Mouse (Mus musculus) CH12.LX (cell line): ENCODE data around the gene Adamts7. TPM values are rescaled to one million over a fixed set of nuclear protein-coding genes. Genes with fewer than 3 reads are reported as not detected.
A peak's percentile ranks its signal among the peaks of the same experiment; 100 is the strongest.

Experiments
- DNase-seq: peaks from one replicate; pipeline ENCODE4 v3.0.0-alpha.2; 2013; ENCODE audit errors: extremely low read depth
- H3K27ac ChIP-seq: 2 replicates; pipeline ENCODE4 v1.5.1; 2012; ENCODE audit warnings: low read depth, mild to moderate bottlenecking, control low read depth, moderate library complexity; ENCODE audit not compliant: insufficient read depth
- H3K27me3 ChIP-seq: replicated peaks from 2 replicates; pipeline ENCODE3; 2012; ENCODE audit warnings: inconsistent platforms
- H3K36me3 ChIP-seq, 2 experiments: replicated peaks in 1 of 2; 2 replicates each; pipeline versions ENCODE3 to v1.6.1; 2012; ENCODE audit warnings: inconsistent platforms in 1 of 2, low read length in 1 of 2, mild to moderate bottlenecking in 1 of 2, mixed read lengths in 1 of 2, moderate library complexity in 1 of 2; ENCODE audit not compliant: control insufficient read depth in 1 of 2, insufficient read depth in 1 of 2
- H3K4me1 ChIP-seq, 2 experiments: 2 replicates each; pipeline ENCODE4 v1.6.1; 2012; ENCODE audit warnings: inconsistent platforms in 1 of 2, moderate library complexity in 1 of 2; ENCODE audit not compliant: insufficient read depth in 2 of 2, control insufficient read depth in 1 of 2
- H3K4me2 ChIP-seq: 2 replicates; pipeline ENCODE4 v1.6.1; 2012; ENCODE audit warnings: low read depth, mild to moderate bottlenecking, control low read depth; ENCODE audit not compliant: poor library complexity, insufficient read depth, severe bottlenecking
- H3K4me3 ChIP-seq, 3 experiments: fragments of 150-350 bp in 1 of 3; sonication (generic) in 1 of 3; replicated peaks in 1 of 3; 2 replicates each; pipeline versions ENCODE3 to v1.5.1; 2011 to 2012; ENCODE audit warnings: low read depth in 2 of 3, low read length in 2 of 3, mild to moderate bottlenecking in 2 of 3, moderate library complexity in 2 of 3, control low read depth in 1 of 3, improper control_type of control experiment in 1 of 3, inconsistent platforms in 1 of 3, mixed read lengths in 1 of 3; ENCODE audit not compliant: poor library complexity in 1 of 3
- H3K79me2 ChIP-seq: replicated peaks from 2 replicates; pipeline ENCODE4 v1.6.1; 2012; ENCODE audit warnings: mild to moderate bottlenecking, moderate library complexity; ENCODE audit not compliant: control insufficient read depth, poor library complexity, insufficient read depth, severe bottlenecking; ENCODE audit errors: extremely low read depth
- H3K9ac ChIP-seq: 2 replicates; pipeline ENCODE4 v1.6.1; 2012; ENCODE audit warnings: low read depth, mild to moderate bottlenecking, control low read depth, moderate library complexity; ENCODE audit not compliant: insufficient read depth
- H3K9me3 ChIP-seq: replicated peaks from 2 replicates; pipeline ENCODE3; 2012; ENCODE audit warnings: low read length, inconsistent platforms, mixed read lengths
- BHLHE40 ChIP-seq: IDR thresholded peaks from 2 replicates; pipeline ENCODE4 v1.6.1; 2011; ENCODE audit warnings: mild to moderate bottlenecking, low read depth, low read length, improper control_type of control experiment
- CHD1 ChIP-seq: IDR thresholded peaks from 2 replicates; pipeline ENCODE4 v1.6.1; 2012; ENCODE audit warnings: low read depth, low read length, improper control_type of control experiment, inconsistent platforms
- CHD2 ChIP-seq: IDR thresholded peaks from 2 replicates; pipeline ENCODE4 v1.6.1; 2011; ENCODE audit warnings: low read length, improper control_type of control experiment
- CTCF ChIP-seq, 2 experiments: IDR thresholded peaks in 1 of 2; conservative IDR thresholded peaks in 1 of 2; 2 replicates each; pipeline ENCODE4 v1.5.1; 2011 to 2012; ENCODE audit warnings: low read depth in 2 of 2, low read length in 2 of 2, improper control_type of control experiment in 1 of 2, inconsistent platforms in 1 of 2, mild to moderate bottlenecking in 1 of 2, moderate library complexity in 1 of 2
- E2F4 ChIP-seq: IDR thresholded peaks from 2 replicates; pipeline ENCODE4 v1.6.1; 2011; ENCODE audit warnings: low read depth, low read length, improper control_type of control experiment; ENCODE audit not compliant: insufficient replicate concordance
- ELF1 ChIP-seq: IDR thresholded peaks from 2 replicates; pipeline ENCODE4 v1.6.1; 2014; ENCODE audit warnings: low read depth, mild to moderate bottlenecking, inconsistent platforms, low read length, improper control_type of control experiment
- EP300 ChIP-seq: IDR thresholded peaks from 2 replicates; pipeline ENCODE4 v1.6.1; 2011; ENCODE audit warnings: low read length, improper control_type of control experiment
- ETS1 ChIP-seq: conservative IDR thresholded peaks from 2 replicates; pipeline ENCODE4 v1.6.1; 2012; ENCODE audit warnings: low read depth, mild to moderate bottlenecking, inconsistent platforms, low read length, improper control_type of control experiment, moderate library complexity
- HCFC1 ChIP-seq: IDR thresholded peaks from 2 replicates; pipeline ENCODE4 v1.6.1; 2012; ENCODE audit warnings: low read depth, mild to moderate bottlenecking, inconsistent platforms, low read length, improper control_type of control experiment
- IRF4 ChIP-seq: IDR thresholded peaks from 2 replicates; pipeline ENCODE4 v1.6.1; 2014; ENCODE audit warnings: low read depth, mild to moderate bottlenecking, inconsistent platforms, low read length, improper control_type of control experiment
- JUND ChIP-seq: conservative IDR thresholded peaks from 2 replicates; pipeline ENCODE4 v1.6.1; 2011; ENCODE audit warnings: low read depth, low read length, improper control_type of control experiment
- KAT2A ChIP-seq: IDR thresholded peaks from 2 replicates; pipeline ENCODE4 v1.6.1; 2012; ENCODE audit warnings: low read length, improper control_type of control experiment, inconsistent platforms; ENCODE audit not compliant: insufficient replicate concordance
- MAX ChIP-seq: IDR thresholded peaks from 2 replicates; pipeline ENCODE4 v1.6.1; 2011; ENCODE audit warnings: low read length, improper control_type of control experiment
- MEF2A ChIP-seq: IDR thresholded peaks from 2 replicates; pipeline ENCODE4 v1.6.1; 2014; ENCODE audit warnings: low read depth, mild to moderate bottlenecking, inconsistent platforms, low read length, improper control_type of control experiment, borderline replicate concordance
- MXI1 ChIP-seq: IDR thresholded peaks from 2 replicates; pipeline ENCODE4 v1.6.1; 2011; ENCODE audit warnings: mild to moderate bottlenecking, low read depth, low read length, improper control_type of control experiment
- MYC ChIP-seq: IDR thresholded peaks from 2 replicates; pipeline ENCODE4 v1.6.1; 2011; ENCODE audit warnings: low read depth, mild to moderate bottlenecking, improper control_type of control experiment, low read length
- NELFE ChIP-seq: IDR thresholded peaks from 2 replicates; pipeline ENCODE4 v1.6.1; 2011; ENCODE audit warnings: low read depth, low read length, improper control_type of control experiment
- NRF1 ChIP-seq: IDR thresholded peaks from 2 replicates; pipeline ENCODE4 v1.6.1; 2014; ENCODE audit warnings: low read depth, mild to moderate bottlenecking, inconsistent platforms, low read length, improper control_type of control experiment, moderate library complexity
- PAX5 ChIP-seq: IDR thresholded peaks from 2 replicates; pipeline ENCODE4 v1.6.1; 2012; ENCODE audit warnings: low read length, inconsistent platforms, mixed read lengths
- POLR2AphosphoS2 ChIP-seq: IDR thresholded peaks from 2 replicates; pipeline ENCODE4 v1.6.1; 2011; ENCODE audit warnings: low read depth, low read length, improper control_type of control experiment
- RAD21 ChIP-seq: IDR thresholded peaks from 2 replicates; pipeline ENCODE4 v1.6.1; 2011; ENCODE audit warnings: low read depth, mild to moderate bottlenecking, low read length, improper control_type of control experiment, moderate library complexity
- RCOR1 ChIP-seq: conservative IDR thresholded peaks from 2 replicates; pipeline ENCODE4 v1.6.1; 2012; ENCODE audit warnings: low read depth, mild to moderate bottlenecking, inconsistent platforms, low read length, improper control_type of control experiment
- SIN3A ChIP-seq: IDR thresholded peaks from 2 replicates; pipeline ENCODE4 v1.6.1; 2012; ENCODE audit warnings: low read length, improper control_type of control experiment, inconsistent platforms
- SMC3 ChIP-seq: IDR thresholded peaks from 2 replicates; pipeline ENCODE4 v1.6.1; 2011; ENCODE audit warnings: low read depth, low read length, improper control_type of control experiment
- TBP ChIP-seq: conservative IDR thresholded peaks from 2 replicates; pipeline ENCODE4 v1.6.1; 2011; ENCODE audit warnings: low read depth, low read length, improper control_type of control experiment
- USF1 ChIP-seq: IDR thresholded peaks from 2 replicates; pipeline ENCODE4 v1.6.1; 2014; ENCODE audit warnings: low read depth, mild to moderate bottlenecking, inconsistent platforms, low read length, improper control_type of control experiment
- USF2 ChIP-seq: conservative IDR thresholded peaks from 2 replicates; pipeline ENCODE4 v1.6.1; 2011; ENCODE audit warnings: low read depth, low read length, improper control_type of control experiment
- ZKSCAN1 ChIP-seq: IDR thresholded peaks from 2 replicates; pipeline ENCODE4 v1.6.1; 2012; ENCODE audit warnings: low read depth, inconsistent platforms, low read length, improper control_type of control experiment, borderline replicate concordance
- ZMIZ1 ChIP-seq: IDR thresholded peaks from 2 replicates; pipeline ENCODE4 v1.6.1; 2012; ENCODE audit warnings: low read depth, mild to moderate bottlenecking, inconsistent platforms, low read length, improper control_type of control experiment
- ZNF384 ChIP-seq: IDR thresholded peaks from 2 replicates; pipeline ENCODE4 v1.6.1; 2012; ENCODE audit warnings: low read depth, low read length, improper control_type of control experiment, inconsistent platforms
- dilution Hi-C: fragments of 300-500 bp; cut with MboI; formaldehyde crosslinking; loops from 2 replicates; pipeline ENCODE4 v1.14.3; 2020; ENCODE audit warnings: low sequenced_read_pairs; ENCODE audit not compliant: extremely low pct_unique_long_range_greater_than_20kb, extremely low pct_ligation_motif_present
- in situ Hi-C: fragments of 300-500 bp; cut with MboI; formaldehyde crosslinking; loops from 3 replicates; pipeline ENCODE4 v1.14.3; 2019; ENCODE audit warnings: low sequenced_read_pairs, low pct_ligation_motif_present, low pct_unique_long_range_greater_than_20kb, mixed read lengths
- polyA plus RNA-seq: library from polyadenylated mRNA; unstranded; fragments of >175 nt; gene quantifications from 2 replicates; pipeline ENCODE4 v1.2.1, GENCODE M21; 2012; ENCODE audit warnings: low read depth; ENCODE audit not compliant: insufficient read length
- total RNA-seq, 2 experiments: library from RNA; depleted of rRNA; stranded (reverse); fragments of 300-350 nt in 1 of 2; fragments of >200 nt in 1 of 2; gene quantifications; 2 replicates each; pipeline ENCODE4 v1.2.3; 2012 to 2014

The Adamts7 gene
- total and polyA plus RNA-seq, 3 experiments = 4.7 to 15.7 (median 9.2) TPM

DNA sequence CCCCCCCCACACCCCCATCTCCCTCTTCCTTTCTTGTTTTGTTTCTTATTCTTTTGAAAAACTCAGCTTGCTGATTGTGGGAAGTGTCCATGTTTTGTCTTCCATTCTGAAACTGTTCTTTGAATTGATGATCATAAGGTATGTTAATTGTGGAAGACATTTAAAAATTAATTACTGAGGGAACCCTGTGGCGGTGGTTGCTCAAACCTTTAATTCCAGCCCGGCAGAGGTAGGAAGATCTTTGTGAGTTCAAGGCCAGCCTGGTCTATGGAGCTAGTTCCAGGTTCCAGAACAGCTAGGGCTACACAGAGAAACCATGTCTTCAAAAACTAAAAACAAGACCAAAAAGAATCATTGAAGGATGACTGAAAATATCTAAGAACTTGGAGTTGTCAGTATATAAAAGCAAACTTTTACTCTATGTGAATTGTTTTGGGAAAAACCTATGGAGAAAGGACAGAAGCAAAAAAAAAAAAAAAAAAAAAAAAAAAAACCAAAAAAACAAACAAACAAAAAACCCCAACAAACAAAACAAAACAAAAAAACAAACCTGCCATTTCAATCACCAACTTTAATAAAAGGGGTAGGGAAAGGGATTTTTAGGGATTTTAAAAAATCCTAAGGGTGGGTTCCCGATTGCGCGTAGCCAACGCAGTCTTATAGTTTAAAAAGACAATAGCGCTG, 37.3 kb upstream of the Adamts7 start:
- DNase-seq = no peak
- dilution Hi-C loops (no loop called here), in situ Hi-C loops (loop anchor here (5.0 kb wide), 1 partner anchor 37 kb away; the partner anchor contains the start of gene Adamts7)

DNA sequence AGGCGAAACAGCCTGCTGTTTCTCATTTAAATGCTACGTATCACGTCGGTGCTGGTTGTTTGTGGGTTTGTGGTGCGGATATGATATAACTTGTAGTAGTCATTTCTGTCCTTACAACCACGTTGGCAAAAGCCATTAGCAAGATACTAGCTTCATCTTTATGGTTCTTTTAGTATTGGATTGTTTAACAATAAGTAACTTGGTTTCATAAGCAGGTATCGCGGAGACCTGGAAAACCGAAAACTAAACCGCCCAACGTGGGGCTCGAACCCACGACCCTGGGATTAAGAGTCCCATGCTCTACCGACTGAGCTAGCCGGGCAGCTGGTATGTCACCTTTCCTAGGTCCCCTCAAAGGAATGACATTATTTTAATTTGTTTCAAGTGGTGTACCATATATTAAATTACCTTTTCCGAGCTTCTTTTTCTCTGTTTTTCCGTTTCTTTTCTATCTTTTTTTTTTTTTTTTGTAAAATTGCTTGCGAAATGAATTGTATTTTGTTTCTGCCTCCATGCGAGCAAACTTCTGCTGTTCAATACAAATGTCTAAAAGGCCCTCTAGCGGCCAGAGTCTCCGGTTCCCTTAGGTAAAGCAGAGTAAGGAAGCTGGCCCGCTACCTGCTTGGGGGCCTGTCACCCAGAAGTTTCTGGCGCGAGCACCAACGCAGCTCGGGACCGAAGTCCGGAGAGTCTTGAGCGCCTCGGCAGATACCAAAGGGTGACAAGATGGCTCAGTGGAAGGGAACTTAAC, 36.4 kb upstream of the Adamts7 start:
- H3K4me2 ChIP-seq = peak overlapping the region; percentile 90
- H3K4me1 ChIP-seq = peaks cover 0 to 10% of the 10 kb centered on the region in 2 experiments; a peak in 3 of 4 replicates
- no peaks in the 10 kb centered on the region for H3K9me3 ChIP-seq
- peak overlapping the region; percentile 44 to 52 (median 51) for H3K4me3 ChIP-seq
- dilution Hi-C loops = no loop called here
- peak overlapping the region; percentile 41 for H3K9ac ChIP-seq
- no peaks in the 10 kb centered on the region for H3K79me2 ChIP-seq
- no peaks in the 10 kb centered on the region for H3K27me3 ChIP-seq
- no peaks in the 10 kb centered on the region for H3K36me3 ChIP-seq
- peak; percentile 92 for DNase-seq
- in situ Hi-C loops = loop anchor here (5.0 kb wide), 1 partner anchor 36 kb away; the partner anchor contains the start of gene Adamts7
- no peak overlapping the region for H3K27ac ChIP-seq
- TF ChIP-seq BHLHE40 = 0 out of 2 replicates have a peak, but pooled peaks have one; percentile 33
- no peak for TF ChIP-seq NELFE
- TF ChIP-seq USF1 = no peak
- TF ChIP-seq SIN3A = no peak
- peak; percentile 22 for TF ChIP-seq HCFC1
- peak; percentile 46 to 79; a peak in 3 of 4 replicates for TF ChIP-seq CTCF (conservative IDR thresholded peaks at IDR 0.05 in 1 of 2, IDR thresholded peaks at IDR 0.05 in 1 of 2; ENCODE audit: low read depth in 2 of 2, low read length in 2 of 2)
- TF ChIP-seq MAX = peak; percentile 9; the same call in 1 of the 2 replicates
- TF ChIP-seq E2F4 = peak; percentile 86
- peak; percentile 62 for TF ChIP-seq SMC3
- TF ChIP-seq IRF4 = peak; percentile 83
- TF ChIP-seq PAX5 = no peak
- TF ChIP-seq MXI1 = peak; percentile 37
- TF ChIP-seq RCOR1 = no peak
- no peak for TF ChIP-seq POLR2AphosphoS2
- 0 out of 2 replicates have a peak, but pooled peaks have one; percentile 8 for TF ChIP-seq MEF2A
- peak; percentile 100 for TF ChIP-seq TBP
- TF ChIP-seq CHD2 = no peak
- TF ChIP-seq ETS1 = peak; percentile 52; the same call in 1 of the 2 replicates
- TF ChIP-seq CHD1 = no peak
- TF ChIP-seq USF2 = no peak
- TF ChIP-seq ZMIZ1 = no peak
- TF ChIP-seq RAD21 = peak; percentile 50
- peak; percentile 71; the same call in 1 of the 2 replicates for TF ChIP-seq KAT2A
- TF ChIP-seq EP300 = no peak; the same call in 1 of the 2 replicates
- peak; percentile 97 for TF ChIP-seq JUND
- TF ChIP-seq ZKSCAN1 = no peak
- peak; percentile 96 for TF ChIP-seq ELF1
- TF ChIP-seq NRF1 = peak; percentile 65
- TF ChIP-seq MYC = peak; percentile 89

More for the DNA sequence above, 37.3 kb upstream of the Adamts7 start:
- H3K4me2 ChIP-seq = peak overlapping the region; percentile 90
- H3K4me1 ChIP-seq = peaks cover 0 to 10% of the 10 kb centered on the region in 2 experiments; a peak in 3 of 4 replicates
- no peaks in the 10 kb centered on the region for H3K9me3 ChIP-seq
- H3K27me3 ChIP-seq = no peaks in the 10 kb centered on the region
- no peak overlapping the region for H3K9ac ChIP-seq
- H3K27ac ChIP-seq = no peak overlapping the region
- peak; percentile 79 for TF ChIP-seq ZNF384
- no peak for TF ChIP-seq USF2
- no peaks in the 10 kb centered on the region for H3K79me2 ChIP-seq
- no peaks in the 10 kb centered on the region for H3K36me3 ChIP-seq
- H3K4me3 ChIP-seq = peak overlapping the region; percentile 44 to 52 (median 51)
